12 mouse cellular contexts compared by ENCODE assay signal in genomic region chr5:139075791-139076190, GRCm38 (mm10).
DNase-seq lines count a peak whose midpoint lies in the region; ATAC-seq lines count a peak whose summit lies in the region.
"Had no signal": no experiment of that assay in that cellular context is flagged by ENCODE, and none has a peak within 500 bp of the region (broad histone marks: within the 10 kb centered on the region; RNA-seq: fewer than 3 reads in every experiment).

No protein-coding gene starts in this region.

- no peaks in the 10 kb centered on the region for H3K9me3 ChIP-seq in heart, embryonic 12.5 days (replicated peaks)
- H3K9me3 ChIP-seq in kidney, embryonic 16.5 days (ENCODE audit: low read length) = no peaks in the 10 kb centered on the region
- H3K9me3 ChIP-seq in neural tube, embryonic 13.5 days = no peaks in the 10 kb centered on the region
- H3K9me3 ChIP-seq in neural tube, embryonic 15.5 days (replicated peaks) = no peaks in the 10 kb centered on the region
- H3K9me3 ChIP-seq: embryonic facial prominence, embryonic 15.5 days; midbrain, embryonic 12.5 days; neural tube, embryonic 12.5 days had no signal

- H3K27me3 ChIP-seq in heart, embryonic 12.5 days (replicated peaks) = no peaks in the 10 kb centered on the region
- H3K27me3 ChIP-seq in kidney, embryonic 16.5 days (ENCODE audit: insufficient read depth, low read length) = no peaks in the 10 kb centered on the region
- no peaks in the 10 kb centered on the region for H3K27me3 ChIP-seq in neural tube, embryonic 13.5 days
- no peaks in the 10 kb centered on the region for H3K27me3 ChIP-seq in neural tube, embryonic 15.5 days (replicated peaks)
- H3K27me3 ChIP-seq: embryonic facial prominence, embryonic 15.5 days; midbrain, embryonic 12.5 days; neural tube, embryonic 12.5 days had no signal

- 37% methylated on average over 9 of the region's 9 CpGs for WGBS in heart, embryonic 12.5 days
- WGBS in kidney, embryonic 16.5 days = 15% methylated on average over 8 of the region's 9 CpGs
- 51% methylated on average over 9 of the region's 9 CpGs for WGBS in neural tube, embryonic 13.5 days
- WGBS in neural tube, embryonic 15.5 days = 22% methylated on average over 9 of the region's 9 CpGs

- H3K4me3 ChIP-seq in heart, embryonic 12.5 days = no peak overlapping the region
- no peak overlapping the region for H3K4me3 ChIP-seq in kidney, embryonic 16.5 days (ENCODE audit: low read length)
- no peak overlapping the region for H3K4me3 ChIP-seq in neural tube, embryonic 13.5 days
- no peak overlapping the region for H3K4me3 ChIP-seq in neural tube, embryonic 15.5 days (replicated peaks)
- H3K4me3 ChIP-seq: embryonic facial prominence, embryonic 15.5 days; left cerebral cortex, adult 2 months; midbrain, embryonic 12.5 days; neural tube, embryonic 12.5 days had no signal

- H3K4me2 ChIP-seq in heart, embryonic 12.5 days = no peak overlapping the region
- no peak overlapping the region for H3K4me2 ChIP-seq in kidney, embryonic 16.5 days (replicated peaks; ENCODE audit: low read depth, low read length)
- H3K4me2 ChIP-seq in neural tube, embryonic 13.5 days = no peak overlapping the region
- H3K4me2 ChIP-seq in neural tube, embryonic 15.5 days = no peak overlapping the region
- H3K4me2 ChIP-seq: embryonic facial prominence, embryonic 15.5 days; midbrain, embryonic 12.5 days; neural tube, embryonic 12.5 days had no signal

- no peak overlapping the region for H3K27ac ChIP-seq in heart, embryonic 12.5 days (ENCODE audit: poor library complexity, severe bottlenecking)
- no peak overlapping the region for H3K27ac ChIP-seq in kidney, embryonic 16.5 days (ENCODE audit: low read length)
- 0 out of 2 replicates have a peak overlapping the region, but pooled peaks have one; percentile 49 for H3K27ac ChIP-seq in neural tube, embryonic 13.5 days (replicated peaks)
- H3K27ac ChIP-seq in neural tube, embryonic 15.5 days (replicated peaks) = peak overlapping the region; percentile 23; the same call in 1 of the 2 replicates
- H3K27ac ChIP-seq: embryonic facial prominence, embryonic 15.5 days; left cerebral cortex, adult 2 months; midbrain, embryonic 12.5 days; neural tube, embryonic 12.5 days had no signal

- H3K36me3 ChIP-seq in heart, embryonic 12.5 days = no peaks in the 10 kb centered on the region
- no peaks in the 10 kb centered on the region for H3K36me3 ChIP-seq in kidney, embryonic 16.5 days (ENCODE audit: insufficient read depth, low read length)
- H3K36me3 ChIP-seq in neural tube, embryonic 13.5 days = no peaks in the 10 kb centered on the region
- H3K36me3 ChIP-seq in neural tube, embryonic 15.5 days = no peaks in the 10 kb centered on the region
- H3K36me3 ChIP-seq: midbrain, embryonic 12.5 days; neural tube, embryonic 12.5 days had no signal

- peaks cover 25% of the 10 kb centered on the region for H3K4me1 ChIP-seq in heart, embryonic 12.5 days (replicated peaks)
- peaks cover 34% of the 10 kb centered on the region for H3K4me1 ChIP-seq in kidney, embryonic 16.5 days (ENCODE audit: insufficient read depth, low read length)
- peaks cover 34% of the 10 kb centered on the region for H3K4me1 ChIP-seq in neural tube, embryonic 13.5 days (replicated peaks)
- H3K4me1 ChIP-seq in neural tube, embryonic 15.5 days = peaks cover 34% of the 10 kb centered on the region

- ATAC-seq in heart, embryonic 12.5 days (ENCODE audit: insufficient number of reproducible peaks, low FRiP score) = no peak
- ATAC-seq in kidney, embryonic 16.5 days (ENCODE audit: low FRiP score, low TSS enrichment) = peak; percentile 3; the same call in 1 of the 2 replicates
- ATAC-seq in neural tube, embryonic 13.5 days (ENCODE audit: low read depth) = 0 out of 2 replicates have a peak, but pooled peaks have one; percentile 26
- no peak for ATAC-seq in neural tube, embryonic 15.5 days (ENCODE audit: low FRiP score)
- ATAC-seq: activated CD4-positive, CD25-positive, alpha-beta regulatory T cell, adult 4 months had no signal

- no peak for DNase-seq in heart, postnatal 4 days
- DNase-seq in kidney, postnatal 10 days = no peak
- DNase-seq in neural tube, embryonic 10.5 days (ENCODE audit: extremely low spot score, low spot score) = no peak

- 0 out of 2 replicates have a peak overlapping the region, but pooled peaks have one; percentile 20 for H3K9ac ChIP-seq in heart, embryonic 12.5 days
- no peak overlapping the region for H3K9ac ChIP-seq in kidney, embryonic 16.5 days (replicated peaks; ENCODE audit: low read length)
- H3K9ac ChIP-seq in neural tube, embryonic 13.5 days = no peak overlapping the region
- no peak overlapping the region for H3K9ac ChIP-seq in neural tube, embryonic 15.5 days (replicated peaks)
- H3K9ac ChIP-seq: embryonic facial prominence, embryonic 15.5 days; midbrain, embryonic 12.5 days; neural tube, embryonic 12.5 days had no signal

Comparison
In these comparisons a context has a peak if more than half of its experiments do, and no peak if none do; other contexts are left out.
1. ATAC-seq: peak in kidney, embryonic 16.5 days (single experiment) and neural tube, embryonic 13.5 days (single experiment); none in heart, embryonic 12.5 days (single experiment) and neural tube, embryonic 15.5 days (single experiment).
2. H3K27ac ChIP-seq: peak in neural tube, embryonic 13.5 days (single experiment) and neural tube, embryonic 15.5 days (single experiment); none in heart, embryonic 12.5 days (single experiment) and kidney, embryonic 16.5 days (single experiment).